Mouse (Mus musculus): ENCODE results near the gene Oip5.

DNA sequence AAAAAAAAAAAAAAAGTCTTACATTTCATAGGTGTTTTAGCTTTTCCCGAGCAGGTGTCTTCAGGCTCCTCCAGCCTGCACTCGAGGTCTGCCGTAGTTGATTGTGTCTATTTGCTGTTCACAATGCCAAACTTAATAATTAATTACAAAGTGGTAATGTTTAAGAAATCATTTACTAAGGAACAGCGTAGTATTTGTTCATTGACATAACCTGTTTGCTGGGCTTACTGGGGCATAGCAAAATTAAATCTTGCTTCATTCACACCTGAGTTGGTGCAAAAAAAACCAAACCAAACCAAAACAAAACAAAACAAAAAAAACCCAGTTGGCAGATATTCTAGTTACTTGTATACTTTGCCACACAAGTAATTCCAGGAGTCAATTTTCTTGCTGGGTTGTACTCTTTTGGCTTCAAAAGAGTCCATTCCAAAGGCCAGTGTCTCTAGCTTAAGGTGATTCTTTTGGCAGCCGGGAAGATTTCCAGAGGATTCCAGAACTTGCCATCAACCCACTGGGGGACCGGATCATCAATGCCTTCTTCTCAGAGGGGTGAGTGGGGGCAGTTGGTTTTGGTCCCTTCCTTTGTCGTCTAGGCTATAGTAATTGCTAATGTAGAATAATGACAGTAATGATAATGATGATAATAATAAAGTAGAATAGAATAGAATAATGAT, 52.0 kb downstream of the Oip5 start:
- TF ChIP-seq CEBPB (IDR thresholded peaks at IDR 0.05; ENCODE audit: insufficient read depth, poor library complexity, severe bottlenecking) (no peak), POLR2A (IDR thresholded peaks at IDR 0.05; ENCODE audit: insufficient read length, low read depth) (no peak), USF1 (IDR thresholded peaks at IDR 0.05; ENCODE audit: low read depth) (no peak), E2F4 (IDR thresholded peaks at IDR 0.05; ENCODE audit: insufficient read depth) (no peak)

All from myocyte (in vitro differentiated cells).